Mouse (Mus musculus): Measurements from ENCODE around the gene Tlcd1. TPM values are rescaled to one million over a fixed set of nuclear protein-coding genes. Genes with fewer than 3 reads are reported as not detected.

Tlcd1 gene
- total RNA-seq, 1 experiment from 2014 or later = 5.2 TPM

GRCm38 (mm10) chr11:78215709-78216317, 39.3 kb downstream of the Tlcd1 start:
- no peak for ATAC-seq (replicated peaks in 1 of 2; ENCODE audit: insufficient read depth in 1 of 2, low FRiP score in 2 of 2, low TSS enrichment in 1 of 2, low read depth in 1 of 2, poor library complexity in 2 of 2, severe bottlenecking in 2 of 2)

- no peak for ATAC-seq (replicated peaks in 1 of 2; ENCODE audit: insufficient read depth in 1 of 2, low FRiP score in 2 of 2, low TSS enrichment in 1 of 2, low read depth in 1 of 2, poor library complexity in 2 of 2, severe bottlenecking in 2 of 2)
Measured at GRCm38 (mm10) chr11:78223586-78223985, 47.1 kb downstream of the Tlcd1 start.

Other genes with a start within 250 kb of the Tlcd1 start
- not detected in 2 replicates for gene Sez6, start 245.9 kb upstream of the Tlcd1 start, total RNA-seq (2017)
- 24.6 and 42.8 TPM in 2 replicates for gene Phf12, start 194.0 kb upstream of the Tlcd1 start, total RNA-seq (2017)
- gene Dhrs13, start 144.4 kb upstream of the Tlcd1 start, total RNA-seq (2017) = 7.1 and 12.3 TPM in 2 replicates
- gene Flot2, start 138.8 kb upstream of the Tlcd1 start, total RNA-seq (2017) = 40.9 and 46.3 TPM in 2 replicates
- 28.3 and 28.5 TPM in 2 replicates for gene Eral1, start 96.3 kb upstream of the Tlcd1 start, total RNA-seq (2017)
- gene Fam222b, start 82.1 kb upstream of the Tlcd1 start, total RNA-seq (2017) = 3.2 and 5.6 TPM in 2 replicates
- 13.5 and 16.3 TPM in 2 replicates for gene Traf4, start 11.1 kb upstream of the Tlcd1 start, total RNA-seq (2017)
- gene Nek8, start within 50 bp of the Tlcd1 start, total RNA-seq (2017) = 4.6 and 4.8 TPM in 2 replicates
- gene Rpl23a, start 6.9 kb downstream of the Tlcd1 start, total RNA-seq (2017) = 3,301 and 3,769 TPM in 2 replicates
- 1.1 and 3.2 TPM in 2 replicates for gene Rab34, start 11.7 kb downstream of the Tlcd1 start, total RNA-seq (2017)
- 0.44 and 1.5 TPM in 2 replicates for gene Proca1, start 16.7 kb downstream of the Tlcd1 start, total RNA-seq (2017)
- 38.1 and 54.2 TPM in 2 replicates for gene Sdf2, start 69.0 kb downstream of the Tlcd1 start, total RNA-seq (2017)
- 45.6 and 51.3 TPM in 2 replicates for gene Supt6, start 69.3 kb downstream of the Tlcd1 start, total RNA-seq (2017)
- 83.7 and 92.7 TPM in 2 replicates for gene 2610507B11Rik, start 85.0 kb downstream of the Tlcd1 start, total RNA-seq (2017)
- gene BC030499, start 114.1 kb downstream of the Tlcd1 start, total RNA-seq (2017) = 0.38 TPM in 1 of 2 replicates, not detected in the other
- 39.9 and 49.1 TPM in 2 replicates for gene Spag5, start 124.8 kb downstream of the Tlcd1 start, total RNA-seq (2017)
- gene Aldoc, start 146.3 kb downstream of the Tlcd1 start, total RNA-seq (2017) = 6.6 and 8.7 TPM in 2 replicates
- 9.9 and 10.1 TPM in 2 replicates for gene Pigs, start 151.7 kb downstream of the Tlcd1 start, total RNA-seq (2017)
- gene Unc119, start 166.8 kb downstream of the Tlcd1 start, total RNA-seq (2017) = 17.4 and 29.9 TPM in 2 replicates
- not detected in 2 replicates for gene Foxn1, start 209.8 kb downstream of the Tlcd1 start, total RNA-seq (2017)
- gene Slc13a2, start 245.5 kb downstream of the Tlcd1 start, total RNA-seq (2017) = 0.13 TPM in 1 of 2 replicates, not detected in the other

Data from hematopoietic stem cell, adult 5-6 weeks (primary cell).